Mouse (Mus musculus) intestine, postnatal 0 days (tissue): Measurements from ENCODE around the gene Slc29a4. TPM values are rescaled to one million over a fixed set of nuclear protein-coding genes. Genes with fewer than 3 reads are reported as not detected.

ENCODE experiments used
- ATAC-seq: fragments of 200-750 bp; cut with Nextera tagmentation; 2 replicates; pipeline ENCODE4 v1.8.0; 2017; ENCODE audit warnings: mild to moderate bottlenecking, moderate TSS enrichment, moderate library complexity
- H3K27ac ChIP-seq: fragments of 300-500 bp; sonication (generic); 2 replicates; pipeline ENCODE4 v1.5.1; 2014; ENCODE audit warnings: mild to moderate bottlenecking, low read depth, low read length, moderate library complexity
- H3K27me3 ChIP-seq: fragments of 300-500 bp; sonication (generic); replicated peaks from 2 replicates; pipeline ENCODE4 v1.6.1; 2014; ENCODE audit warnings: low read length, mixed read lengths; ENCODE audit not compliant: control insufficient read depth, insufficient read depth
- H3K36me3 ChIP-seq: fragments of 300-500 bp; sonication (generic); 2 replicates; pipeline ENCODE4 v1.6.1; 2014; ENCODE audit warnings: mild to moderate bottlenecking, moderate library complexity; ENCODE audit not compliant: control insufficient read depth, insufficient read depth
- H3K4me1 ChIP-seq: fragments of 300-500 bp; sonication (generic); replicated peaks from 2 replicates; pipeline ENCODE4 v1.6.1; 2014; ENCODE audit warnings: antibody characterized with exemption, low read length, mixed read lengths; ENCODE audit not compliant: control insufficient read depth, insufficient read depth
- H3K4me2 ChIP-seq: fragments of 300-500 bp; sonication (generic); replicated peaks from 2 replicates; pipeline ENCODE4 v1.6.1; 2014; ENCODE audit warnings: low read depth, mild to moderate bottlenecking, moderate library complexity
- H3K4me3 ChIP-seq: fragments of 300-500 bp; sonication (generic); 2 replicates; pipeline ENCODE4 v1.5.1; 2014; ENCODE audit warnings: low read depth, low read length
- H3K9ac ChIP-seq: fragments of 300-500 bp; sonication (generic); 2 replicates; pipeline ENCODE4 v1.6.1; 2014; ENCODE audit warnings: mild to moderate bottlenecking, low read depth, low read length
- H3K9me3 ChIP-seq: fragments of 300-500 bp; sonication (generic); 2 replicates; pipeline ENCODE4 v1.6.1; 2016; ENCODE audit warnings: mixed run types; ENCODE audit not compliant: control insufficient read depth
- CTCF ChIP-seq: sonication (generic); IDR thresholded peaks from 2 replicates; pipeline ENCODE4 v1.5.1; 2016; ENCODE audit warnings: low read depth, mild to moderate bottlenecking, control low read depth, antibody characterized with exemption, moderate library complexity
- WGBS: fragments of 180-500 bp; shearing (Covaris S2); extraction: QIAGEN DNeasy Blood & Tissue Kit; methylation state at CpG from one replicate; pipeline ENCODE4 v1.1.7; 2014; 5-methylcytosine and 5-hydroxymethylcytosine counted together
- polyA plus RNA-seq: library from polyadenylated mRNA; unstranded; fragments of >200 nt; fragmentation: Nextera tagmentation; extraction: Ambion mirVana; gene quantifications from 2 replicates; pipeline ENCODE4 v1.2.1, GENCODE M21; 2015

Gene Slc29a4
- polyA plus RNA-seq, 1 experiment from 2014 or later = 3.5 TPM

- WGBS = 80% methylated on average over 10 of the region's 10 CpGs
- no peak for ATAC-seq
- no peak overlapping the region for H3K4me2 ChIP-seq
- H3K9ac ChIP-seq = no peak overlapping the region; the same call in 1 of the 2 replicates
- TF ChIP-seq CTCF = no peak
- H3K4me1 ChIP-seq = no peaks in the 10 kb centered on the region
- no peaks in the 10 kb centered on the region for H3K36me3 ChIP-seq
- no peaks in the 10 kb centered on the region for H3K27me3 ChIP-seq
- 0 out of 2 replicates have a peak, but pooled peaks cover 4% of the 10 kb centered on the region for H3K9me3 ChIP-seq
- H3K4me3 ChIP-seq = no peak overlapping the region
- H3K27ac ChIP-seq = no peak overlapping the region
Measured at GRCm38 (mm10) chr5:142713966-142714365, 21.7 kb downstream of the Slc29a4 start.

GRCm38 (mm10) chr5:142715059-142715458 lies 22.7 kb downstream of the Slc29a4 start:
- Histone ChIP-seq H3K36me3 (no peaks in the 10 kb centered on the region), H3K27ac (no peak overlapping the region), H3K4me3 (no peak overlapping the region), H3K4me2 (no peak overlapping the region), H3K27me3 (no peaks in the 10 kb centered on the region), H3K4me1 (no peaks in the 10 kb centered on the region), H3K9me3 (0 out of 2 replicates have a peak, but pooled peaks cover 4% of the 10 kb centered on the region), H3K9ac (no peak overlapping the region)
- WGBS = 79% methylated on average over 9 of the region's 9 CpGs
- no peak for ATAC-seq
- TF ChIP-seq CTCF = no peak

- H3K4me2 ChIP-seq = no peak overlapping the region
- H3K4me1 ChIP-seq = no peaks in the 10 kb centered on the region
- no peak overlapping the region for H3K4me3 ChIP-seq
- 0 out of 2 replicates have a peak, but pooled peaks cover 4% of the 10 kb centered on the region for H3K9me3 ChIP-seq
- H3K36me3 ChIP-seq = no peaks in the 10 kb centered on the region
- H3K27ac ChIP-seq = no peak overlapping the region
- no peak for ATAC-seq
- H3K9ac ChIP-seq = no peak overlapping the region
- no peak for TF ChIP-seq CTCF
- H3K27me3 ChIP-seq = no peaks in the 10 kb centered on the region
- 87% methylated on average over 6 of the region's 6 CpGs for WGBS
Measured at GRCm38 (mm10) chr5:142716056-142716455, 23.7 kb downstream of the Slc29a4 start.

- no peaks in the 10 kb centered on the region for H3K36me3 ChIP-seq
- no peaks in the 10 kb centered on the region for H3K9me3 ChIP-seq
- 30% methylated on average over 4 of the region's 4 CpGs for WGBS
- no peak overlapping the region for H3K4me2 ChIP-seq
- TF ChIP-seq CTCF = peak; percentile 94
- no peaks in the 10 kb centered on the region for H3K27me3 ChIP-seq
- H3K9ac ChIP-seq = no peak overlapping the region
- no peak overlapping the region for H3K4me3 ChIP-seq
- ATAC-seq = no peak
- H3K4me1 ChIP-seq = no peaks in the 10 kb centered on the region
- H3K27ac ChIP-seq = no peak overlapping the region
Measured at GRCm38 (mm10) chr5:142718037-142718436, 25.7 kb downstream of the Slc29a4 start.

GRCm38 (mm10) chr5:142718486-142718885 lies 26.2 kb downstream of the Slc29a4 start:
- no peak overlapping the region for H3K4me3 ChIP-seq
- no peak for TF ChIP-seq CTCF
- no peak for ATAC-seq

GRCm38 (mm10) chr5:142719897-142720296 lies 27.6 kb downstream of the Slc29a4 start:
- H3K4me3 ChIP-seq = no peak overlapping the region
- H3K4me1 ChIP-seq = no peaks in the 10 kb centered on the region
- no peak overlapping the region for H3K27ac ChIP-seq
- TF ChIP-seq CTCF = no peak
- WGBS = 84% methylated on average over 13 of the region's 13 CpGs
- no peaks in the 10 kb centered on the region for H3K36me3 ChIP-seq
- no peak overlapping the region for H3K4me2 ChIP-seq
- ATAC-seq = no peak
- no peaks in the 10 kb centered on the region for H3K9me3 ChIP-seq
- no peaks in the 10 kb centered on the region for H3K27me3 ChIP-seq
- H3K9ac ChIP-seq = no peak overlapping the region

More at GRCm38 (mm10) chr5:142718486-142718885, 26.2 kb downstream of the Slc29a4 start:
- Histone ChIP-seq H3K4me2 (no peak overlapping the region), H3K9me3 (no peaks in the 10 kb centered on the region), H3K36me3 (no peaks in the 10 kb centered on the region), H3K4me1 (no peaks in the 10 kb centered on the region), H3K9ac (no peak overlapping the region), H3K27me3 (no peaks in the 10 kb centered on the region), H3K27ac (no peak overlapping the region)
- 66% methylated on average over 25 of the region's 25 CpGs for WGBS
